Mouse (Mus musculus): ENCODE measurements at regions not wholly inside any gene's neighbourhood (a gene's known extent, or its start where the extent isn't known, plus 50 kb on each side); places are given as distances from the start of the nearest gene placed in this dataset.
A peak's percentile ranks its signal among the peaks of the same experiment; 100 is the strongest.

GRCm38 (mm10) chr15:59836631-59837030, 179.8 kb downstream of the 4933412E24Rik start:
- DNase-seq (ENCODE audit: low read depth): peak; percentile 57

- no peak for DNase-seq (ENCODE audit: low read depth)
Measured at GRCm38 (mm10) chr15:59833232-59833631, 183.2 kb downstream of the 4933412E24Rik start.

GRCm38 (mm10) chr15:59831481-59831880, 184.9 kb downstream of the 4933412E24Rik start:
- no peak for DNase-seq (ENCODE audit: low read depth)

- peak; percentile 47 for DNase-seq (ENCODE audit: low read depth)
Measured at GRCm38 (mm10) chr15:59830553-59831462, 185.6 kb downstream of the 4933412E24Rik start.

- DNase-seq (ENCODE audit: low read depth): peak; percentile 92
Measured at GRCm38 (mm10) chr15:59828421-59828820, 188.0 kb downstream of the 4933412E24Rik start.

- peak; percentile 47 for DNase-seq (ENCODE audit: low read depth)
Measured at GRCm38 (mm10) chr15:59826164-59826950, 190.1 kb downstream of the 4933412E24Rik start.

GRCm38 (mm10) chr15:59823921-59824320, 192.5 kb downstream of the 4933412E24Rik start:
- DNase-seq (ENCODE audit: low read depth): no peak

- peak; percentile 90 for DNase-seq (ENCODE audit: low read depth)
Measured at GRCm38 (mm10) chr15:59822995-59823681, 193.3 kb downstream of the 4933412E24Rik start.

- DNase-seq (ENCODE audit: low read depth): no peak
Measured at GRCm38 (mm10) chr15:59820317-59820716, 196.1 kb downstream of the 4933412E24Rik start.

GRCm38 (mm10) chr15:59816031-59816430, 200.4 kb downstream of the 4933412E24Rik start:
- DNase-seq (ENCODE audit: low read depth): no peak

GRCm38 (mm10) chr15:59811566-59811965, 204.8 kb downstream of the 4933412E24Rik start:
- DNase-seq (ENCODE audit: low read depth): no peak

- DNase-seq (ENCODE audit: low read depth): no peak
Measured at GRCm38 (mm10) chr15:59809361-59809760, 207.1 kb downstream of the 4933412E24Rik start.

GRCm38 (mm10) chr15:59807723-59808122, 208.7 kb downstream of the 4933412E24Rik start:
- DNase-seq (ENCODE audit: low read depth): no peak

GRCm38 (mm10) chr15:59805771-59806170, 210.6 kb downstream of the 4933412E24Rik start:
- peak; percentile 27 for DNase-seq (ENCODE audit: low read depth)

GRCm38 (mm10) chr15:59804821-59805220, 211.6 kb downstream of the 4933412E24Rik start:
- no peak for DNase-seq (ENCODE audit: low read depth)

- DNase-seq (ENCODE audit: low read depth): no peak
Measured at GRCm38 (mm10) chr15:59804394-59804793, 212.0 kb downstream of the 4933412E24Rik start.

- no peak for DNase-seq (ENCODE audit: low read depth)
Measured at GRCm38 (mm10) chr15:59802276-59802675, 214.1 kb downstream of the 4933412E24Rik start.

- DNase-seq (ENCODE audit: low read depth): peak; percentile 52
Measured at GRCm38 (mm10) chr15:59799124-59799815, 217.1 kb downstream of the 4933412E24Rik start.

- DNase-seq (ENCODE audit: low read depth): peak; percentile 56
Measured at GRCm38 (mm10) chr15:59798486-59798885, 217.9 kb downstream of the 4933412E24Rik start.

- peak; percentile 65 for DNase-seq (ENCODE audit: low read depth)
Measured at GRCm38 (mm10) chr15:59795717-59796116, 220.7 kb downstream of the 4933412E24Rik start.

GRCm38 (mm10) chr15:59794871-59795270, 221.5 kb downstream of the 4933412E24Rik start:
- DNase-seq (ENCODE audit: low read depth): peak; percentile 46
